Mouse (Mus musculus): Measurements from ENCODE around the gene Tmem212.

Tmem212 gene

GRCm38 (mm10) chr3:27899012-27899726 lies 3.0 kb upstream of the Tmem212 start:
- DNase-seq (ENCODE audit: extremely low spot score, low read depth, low spot score) = no peak

GRCm38 (mm10) chr3:27898178-27898577 lies 2.0 kb upstream of the Tmem212 start:
- no peak for DNase-seq (ENCODE audit: extremely low spot score, low read depth, low spot score)

GRCm38 (mm10) chr3:27886578-27886977 lies 9.6 kb downstream of the Tmem212 start:
- no peak for DNase-seq (ENCODE audit: extremely low spot score, low read depth, low spot score)

GRCm38 (mm10) chr3:27885585-27885984 lies 10.6 kb downstream of the Tmem212 start:
- no peak for DNase-seq (ENCODE audit: extremely low spot score, low read depth, low spot score)

- DNase-seq (ENCODE audit: extremely low spot score, low read depth, low spot score) = no peak
Observed at GRCm38 (mm10) chr3:27881897-27882835, 14.0 kb downstream of the Tmem212 start.

- DNase-seq (ENCODE audit: extremely low spot score, low read depth, low spot score) = no peak
Observed at GRCm38 (mm10) chr3:27878854-27879610, 17.1 kb downstream of the Tmem212 start.

- DNase-seq (ENCODE audit: extremely low spot score, low read depth, low spot score) = no peak
Observed at GRCm38 (mm10) chr3:27873268-27874073, 22.7 kb downstream of the Tmem212 start.

GRCm38 (mm10) chr3:27872429-27872828 lies 23.7 kb downstream of the Tmem212 start:
- no peak for DNase-seq (ENCODE audit: extremely low spot score, low read depth, low spot score)

- no peak for DNase-seq (ENCODE audit: extremely low spot score, low read depth, low spot score)
Observed at GRCm38 (mm10) chr3:27871891-27872290, 24.3 kb downstream of the Tmem212 start.

GRCm38 (mm10) chr3:27871371-27871770 lies 24.8 kb downstream of the Tmem212 start:
- DNase-seq (ENCODE audit: extremely low spot score, low read depth, low spot score) = no peak

- no peak for DNase-seq (ENCODE audit: extremely low spot score, low read depth, low spot score)
Observed at GRCm38 (mm10) chr3:27868681-27869080, 27.5 kb downstream of the Tmem212 start.

- no peak for DNase-seq (ENCODE audit: extremely low spot score, low read depth, low spot score)
Observed at GRCm38 (mm10) chr3:27867731-27868130, 28.4 kb downstream of the Tmem212 start.

GRCm38 (mm10) chr3:27862821-27863740 lies 33.1 kb downstream of the Tmem212 start:
- peak; percentile 86 for DNase-seq (ENCODE audit: extremely low spot score, low read depth, low spot score)

GRCm38 (mm10) chr3:27861601-27862000 lies 34.6 kb downstream of the Tmem212 start:
- no peak for DNase-seq (ENCODE audit: extremely low spot score, low read depth, low spot score)

- DNase-seq (ENCODE audit: extremely low spot score, low read depth, low spot score) = no peak
Observed at GRCm38 (mm10) chr3:27861086-27861485, 35.1 kb downstream of the Tmem212 start.

- DNase-seq (ENCODE audit: extremely low spot score, low read depth, low spot score) = peak; percentile 12
Observed at GRCm38 (mm10) chr3:27859161-27859561, 37.0 kb downstream of the Tmem212 start.

GRCm38 (mm10) chr3:27858441-27859115 lies 37.6 kb downstream of the Tmem212 start:
- no peak for DNase-seq (ENCODE audit: extremely low spot score, low read depth, low spot score)

GRCm38 (mm10) chr3:27856288-27856687 lies 39.9 kb downstream of the Tmem212 start:
- no peak for DNase-seq (ENCODE audit: extremely low spot score, low read depth, low spot score)

All from hindlimb bud, embryonic 11.5 days (tissue).